Mouse (Mus musculus) small intestine, adult 2 months (tissue): ENCODE results near the gene Kcnj14.

Experiments used
- CTCF ChIP-seq: fragments of 200-500 bp; IDR thresholded peaks from 2 replicates; pipeline ENCODE4 v1.5.1; 2012; ENCODE audit warnings: low read depth, mild to moderate bottlenecking, control low read depth, inconsistent platforms, low read length, moderate library complexity, mixed read lengths; ENCODE audit not compliant: insufficient replicate concordance, insufficient read length; ENCODE audit errors: extremely low read depth
- POLR2A ChIP-seq: fragments of 200-500 bp; IDR thresholded peaks from 2 replicates; pipeline ENCODE4 v1.6.1; 2012; ENCODE audit warnings: low read depth, mild to moderate bottlenecking, control low read depth, inconsistent platforms, low read length, moderate library complexity

- TF ChIP-seq POLR2A (peak; percentile 58), CTCF (no peak)
Observed at GRCm38 (mm10) chr7:45865925-45866910, 41.6 kb upstream of the Kcnj14 start.
